Mouse (Mus musculus) intestine, embryonic 14.5 days (tissue): Measurements from ENCODE around the gene Coq8b. TPM values are rescaled to one million over a fixed set of nuclear protein-coding genes. Genes with fewer than 3 reads are reported as not detected.

Experiments
- ATAC-seq: fragments of 200-750 bp; cut with Nextera tagmentation; replicated peaks from 2 replicates; pipeline ENCODE4 v1.8.0; 2017; ENCODE audit warnings: low read depth, moderate number of reproducible peaks, moderate TSS enrichment, moderate library complexity; ENCODE audit not compliant: low FRiP score, low TSS enrichment
- DNase-seq: peaks from one replicate; pipeline ENCODE4 v3.0.0-alpha.2; 2018; ENCODE audit warnings: low spot score
- H3K27ac ChIP-seq: fragments of 300-500 bp; sonication (generic); 2 replicates; pipeline ENCODE4 v1.5.1; 2014; ENCODE audit warnings: low read depth, mild to moderate bottlenecking, control low read depth
- H3K27me3 ChIP-seq: fragments of 300-500 bp; sonication (generic); replicated peaks from 2 replicates; pipeline ENCODE4 v1.6.1; 2014; ENCODE audit warnings: low read length, control low read depth; ENCODE audit not compliant: control insufficient read depth, insufficient read depth
- H3K36me3 ChIP-seq: fragments of 300-500 bp; sonication (generic); 2 replicates; pipeline ENCODE4 v1.6.1; 2014; ENCODE audit warnings: low read length, control low read depth; ENCODE audit not compliant: control insufficient read depth, insufficient read depth
- H3K4me1 ChIP-seq: fragments of 300-500 bp; sonication (generic); replicated peaks from 2 replicates; pipeline ENCODE4 v1.6.1; 2014; ENCODE audit warnings: low read length, control low read depth, mixed read lengths; ENCODE audit not compliant: control insufficient read depth, insufficient read depth
- H3K4me2 ChIP-seq: fragments of 300-500 bp; sonication (generic); 2 replicates; pipeline ENCODE4 v1.6.1; 2014; ENCODE audit warnings: low read length
- H3K4me3 ChIP-seq: fragments of 300-500 bp; sonication (generic); 2 replicates; pipeline ENCODE4 v1.5.1; 2014; ENCODE audit warnings: low read depth, low read length, control low read depth, mixed read lengths
- H3K9ac ChIP-seq: fragments of 300-500 bp; sonication (generic); 2 replicates; pipeline ENCODE4 v1.6.1; 2014; ENCODE audit warnings: mild to moderate bottlenecking, low read length
- H3K9me3 ChIP-seq: fragments of 300-500 bp; sonication (generic); 2 replicates; pipeline ENCODE4 v1.6.1; 2016; ENCODE audit warnings: low read length, control low read depth; ENCODE audit not compliant: control insufficient read depth
- WGBS: fragments of 180-500 bp; shearing (Covaris S2); extraction: QIAGEN DNeasy Blood & Tissue Kit; methylation state at CpG from one replicate; pipeline ENCODE4 v1.1.7; 2014; 5-methylcytosine and 5-hydroxymethylcytosine counted together
- polyA plus RNA-seq: library from polyadenylated mRNA; unstranded; fragments of >200 nt; fragmentation: Nextera tagmentation; extraction: Ambion mirVana; gene quantifications from 2 replicates; pipeline ENCODE4 v1.2.1, GENCODE M21; 2014

Coq8b gene
- 16.7 and 18.0 TPM in 2 replicates for polyA plus RNA-seq

GRCm38 (mm10) chr7:27232781-27233281 lies at the start of gene Coq8b:
Gene Coq8b (plus strand): TSS chr7:27233023.
- ATAC-seq (peak; percentile 84), DNase-seq (peak; percentile 95)
- Histone ChIP-seq H3K36me3 (peaks cover 3% of the 10 kb centered on the region; the same call in 1 of the 2 replicates), H3K4me1 (peaks cover 17% of the 10 kb centered on the region), H3K27me3 (no peaks in the 10 kb centered on the region), H3K4me3 (peak within 1 kb of the TSS; percentile 56), H3K4me2 (peak within 1 kb of the TSS; percentile 57), H3K27ac (peak within 1 kb of the TSS; percentile 22), H3K9me3 (no peaks in the 10 kb centered on the region), H3K9ac (peak within 1 kb of the TSS; percentile 39)
- WGBS: under 1% methylated on average over 25 of the region's 25 CpGs

- 0 out of 2 replicates have a peak, but pooled peaks cover 6% of the 10 kb centered on the region for H3K4me1 ChIP-seq
- ATAC-seq (no peak), DNase-seq (peak; percentile 77)
- H3K9me3 ChIP-seq: no peaks in the 10 kb centered on the region
- no peaks in the 10 kb centered on the region for H3K27me3 ChIP-seq
- WGBS: 74% methylated on average over 3 of the region's 3 CpGs
- no peak overlapping the region for H3K9ac ChIP-seq
- H3K4me2 ChIP-seq: no peak overlapping the region
- peaks cover 62% of the 10 kb centered on the region for H3K36me3 ChIP-seq
- no peak overlapping the region for H3K27ac ChIP-seq
- H3K4me3 ChIP-seq: no peak overlapping the region
These were observed 47.9 kb upstream of the Coq8b start for GRCm38 (mm10) chr7:27184964-27185363.

- Histone ChIP-seq H3K27me3 (no peaks in the 10 kb centered on the region), H3K4me3 (no peak overlapping the region), H3K9me3 (no peaks in the 10 kb centered on the region), H3K9ac (no peak overlapping the region), H3K36me3 (peaks cover 73% of the 10 kb centered on the region), H3K4me2 (no peak overlapping the region), H3K27ac (no peak overlapping the region), H3K4me1 (no peaks in the 10 kb centered on the region)
- 94% methylated on average over 5 of the region's 5 CpGs for WGBS
- DNase-seq: no peak
- no peak for ATAC-seq
These were observed 46.8 kb upstream of the Coq8b start for GRCm38 (mm10) chr7:27185986-27186385.

- 95% methylated on average over 10 of the region's 10 CpGs for WGBS
- H3K9ac ChIP-seq: no peak overlapping the region
- ATAC-seq: no peak
- H3K4me1 ChIP-seq: peaks cover 8% of the 10 kb centered on the region
- H3K27me3 ChIP-seq: no peaks in the 10 kb centered on the region
- DNase-seq: no peak
- H3K9me3 ChIP-seq: no peaks in the 10 kb centered on the region
- H3K27ac ChIP-seq: no peak overlapping the region
- no peak overlapping the region for H3K4me2 ChIP-seq
- no peak overlapping the region for H3K4me3 ChIP-seq
- H3K36me3 ChIP-seq: peaks cover 98% of the 10 kb centered on the region
These were observed 43.4 kb upstream of the Coq8b start for GRCm38 (mm10) chr7:27189271-27189931.

- Histone ChIP-seq H3K4me1 (peaks cover 14% of the 10 kb centered on the region), H3K4me3 (no peak overlapping the region), H3K4me2 (no peak overlapping the region), H3K9me3 (no peaks in the 10 kb centered on the region), H3K9ac (no peak overlapping the region), H3K36me3 (peaks cover 71% of the 10 kb centered on the region), H3K27ac (no peak overlapping the region), H3K27me3 (no peaks in the 10 kb centered on the region)
- ATAC-seq (no peak), DNase-seq (no peak)
- WGBS: 95% methylated on average over 5 of the region's 5 CpGs
These were observed 40.4 kb upstream of the Coq8b start for GRCm38 (mm10) chr7:27192434-27192833.

GRCm38 (mm10) chr7:27193731-27194130 lies 39.1 kb upstream of the Coq8b start:
- Histone ChIP-seq H3K9ac (0 out of 2 replicates have a peak overlapping the region, but pooled peaks have one; percentile 23), H3K36me3 (peaks cover 58% of the 10 kb centered on the region), H3K9me3 (no peaks in the 10 kb centered on the region), H3K27ac (no peak overlapping the region), H3K4me3 (no peak overlapping the region), H3K4me2 (0 out of 2 replicates have a peak overlapping the region, but pooled peaks have one; percentile 80), H3K27me3 (no peaks in the 10 kb centered on the region), H3K4me1 (peaks cover 14% of the 10 kb centered on the region)
- DNase-seq (no peak), ATAC-seq (no peak)
- WGBS: 82% methylated on average over 4 of the region's 4 CpGs

GRCm38 (mm10) chr7:27195681-27196611 lies 36.9 kb upstream of the Coq8b start, which contains the start of the genes BC024978 and Snrpa:
Gene BC024978 (plus strand): TSS chr7:27195781.
Gene Snrpa (minus strand): TSS chr7:27196271.
- Histone ChIP-seq H3K9me3 (no peaks in the 10 kb centered on the region), H3K27ac (peak within 1 kb of the TSS; percentile 100), H3K27me3 (no peaks in the 10 kb centered on the region), H3K4me3 (peak within 1 kb of the TSS; percentile 87), H3K36me3 (peaks cover 38% of the 10 kb centered on the region), H3K4me1 (peaks cover 14% of the 10 kb centered on the region), H3K4me2 (peak within 1 kb of the TSS; percentile 81), H3K9ac (peak within 1 kb of the TSS; percentile 99)
- DNase-seq: peak; percentile 96
- WGBS: under 1% methylated on average over 64 of the region's 64 CpGs
- ATAC-seq: peak; percentile 99

GRCm38 (mm10) chr7:27197136-27197535 lies 35.7 kb upstream of the Coq8b start:
- H3K4me3 ChIP-seq: no peak overlapping the region
- peaks cover 33% of the 10 kb centered on the region for H3K36me3 ChIP-seq
- H3K4me2 ChIP-seq: peak overlapping the region; percentile 81
- 79% methylated on average over 3 of the region's 3 CpGs for WGBS
- H3K9me3 ChIP-seq: no peaks in the 10 kb centered on the region
- H3K27me3 ChIP-seq: no peaks in the 10 kb centered on the region
- H3K9ac ChIP-seq: no peak overlapping the region
- ATAC-seq (no peak), DNase-seq (no peak)
- no peak overlapping the region for H3K27ac ChIP-seq
- peaks cover 14% of the 10 kb centered on the region for H3K4me1 ChIP-seq
